Mouse (Mus musculus) olfactory bulb, adult 2 months (tissue): Measurements from ENCODE around the gene Dact1.

Source experiments
- CTCF ChIP-seq: fragments of 200-500 bp; IDR thresholded peaks from 2 replicates; pipeline ENCODE4 v1.5.1; 2012; ENCODE audit warnings: low read depth, mild to moderate bottlenecking, low read length, moderate library complexity; ENCODE audit not compliant: insufficient read depth
- POLR2A ChIP-seq: fragments of 200-500 bp; IDR thresholded peaks from 2 replicates; pipeline ENCODE4 v1.6.1; 2012; ENCODE audit warnings: mild to moderate bottlenecking, low read depth, low read length, moderate library complexity; ENCODE audit not compliant: insufficient read depth

- TF ChIP-seq CTCF = no peak
- no peak for TF ChIP-seq POLR2A
These were observed 23.9 kb downstream of the Dact1 start for GRCm38 (mm10) chr12:71333561-71333960.
